Mouse (Mus musculus) midbrain, embryonic 15.5 days (tissue): Measurements from ENCODE around the gene Rdh11. TPM values are rescaled to one million over a fixed set of nuclear protein-coding genes. Genes with fewer than 3 reads are reported as not detected.

ENCODE experiments used
- ATAC-seq: fragments of 200-750 bp; cut with Nextera tagmentation; replicated peaks from 2 replicates; pipeline ENCODE4 v1.8.0; 2017; ENCODE audit warnings: moderate TSS enrichment
- H3K27ac ChIP-seq: fragments of 300-500 bp; sonication (generic); 2 replicates; pipeline ENCODE4 v1.5.1; 2015; ENCODE audit warnings: mild to moderate bottlenecking, inconsistent platforms
- H3K27me3 ChIP-seq: fragments of 300-500 bp; sonication (generic); replicated peaks from 2 replicates; pipeline ENCODE4 v1.6.1; 2015; ENCODE audit warnings: inconsistent platforms
- H3K36me3 ChIP-seq: fragments of 300-500 bp; sonication (generic); replicated peaks from 2 replicates; pipeline ENCODE4 v1.6.1; 2015; ENCODE audit warnings: inconsistent platforms
- H3K4me1 ChIP-seq: fragments of 300-500 bp; sonication (generic); 2 replicates; pipeline ENCODE4 v1.6.1; 2015; ENCODE audit warnings: inconsistent platforms
- H3K4me2 ChIP-seq: fragments of 300-500 bp; sonication (generic); 2 replicates; pipeline ENCODE4 v1.6.1; 2015; ENCODE audit warnings: inconsistent platforms, mild to moderate bottlenecking, moderate library complexity
- H3K4me3 ChIP-seq: fragments of 300-500 bp; sonication (generic); 2 replicates; pipeline ENCODE4 v1.5.1; 2015; ENCODE audit warnings: mild to moderate bottlenecking, inconsistent platforms
- H3K9ac ChIP-seq: fragments of 300-500 bp; sonication (generic); 2 replicates; pipeline ENCODE4 v1.6.1; 2015; ENCODE audit warnings: mild to moderate bottlenecking, inconsistent platforms
- H3K9me3 ChIP-seq: fragments of 300-500 bp; sonication (generic); 2 replicates; pipeline ENCODE4 v1.6.1; 2016; ENCODE audit warnings: inconsistent platforms
- WGBS: fragments of 180-500 bp; shearing (Covaris S2); methylation state at CpG from one replicate; pipeline ENCODE4 v1.1.7; 2015; ENCODE audit warnings: mixed read lengths; 5-methylcytosine and 5-hydroxymethylcytosine counted together
- polyA plus RNA-seq: library from polyadenylated mRNA; unstranded; fragments of >200 nt; fragmentation: Nextera tagmentation; extraction: Ambion mirVana; gene quantifications from 2 replicates; pipeline ENCODE4 v1.2.1, GENCODE M21; 2015

Gene Rdh11
- polyA plus RNA-seq, 1 experiment from 2014 or later, result 31.0 TPM

GRCm38 (mm10) chr12:79173721-79174120, 18.4 kb downstream of the Rdh11 start:
- Histone ChIP-seq H3K9me3 (no peaks in the 10 kb centered on the region), H3K36me3 (peaks cover 19% of the 10 kb centered on the region; the same call in 1 of the 2 replicates), H3K4me1 (peaks cover 20% of the 10 kb centered on the region), H3K4me3 (no peak overlapping the region), H3K4me2 (no peak overlapping the region), H3K27ac (no peak overlapping the region), H3K27me3 (no peaks in the 10 kb centered on the region), H3K9ac (no peak overlapping the region)
- 87% methylated on average over 5 of the region's 5 CpGs for WGBS
- no peak for ATAC-seq

- H3K4me2 ChIP-seq, result peak within 1 kb of the TSS; percentile 52
- peak within 1 kb of the TSS; percentile 89 for H3K4me3 ChIP-seq
- no peaks in the 10 kb centered on the region for H3K9me3 ChIP-seq
- peak within 1 kb of the TSS; percentile 99 for H3K27ac ChIP-seq
- H3K36me3 ChIP-seq, result peaks cover 14% of the 10 kb centered on the region; the same call in 1 of the 2 replicates
- WGBS, result under 1% methylated on average over 67 of the region's 73 CpGs
- no peaks in the 10 kb centered on the region for H3K27me3 ChIP-seq
- H3K4me1 ChIP-seq, result peaks cover 20% of the 10 kb centered on the region
- peak within 1 kb of the TSS; percentile 85 for H3K9ac ChIP-seq
- peak; percentile 99 for ATAC-seq
Measured at GRCm38 (mm10) chr12:79172019-79172941, 19.8 kb downstream of the Rdh11 start, which contains the start of gene Vti1b. Vti1b (minus strand) TSS chr12:79172667.

GRCm38 (mm10) chr12:79171269-79171995, 20.7 kb downstream of the Rdh11 start:
- WGBS, result 29% methylated on average over 12 of the region's 12 CpGs
- Histone ChIP-seq H3K9me3 (no peaks in the 10 kb centered on the region), H3K9ac (peak overlapping the region; percentile 85), H3K36me3 (peaks cover 14% of the 10 kb centered on the region; the same call in 1 of the 2 replicates), H3K27ac (peak overlapping the region; percentile 99), H3K4me1 (peaks cover 20% of the 10 kb centered on the region), H3K4me3 (peak overlapping the region; percentile 89), H3K27me3 (no peaks in the 10 kb centered on the region), H3K4me2 (peak overlapping the region; percentile 52)
- ATAC-seq, result no peak

GRCm38 (mm10) chr12:79170421-79170820, 21.7 kb downstream of the Rdh11 start:
- no peak for ATAC-seq
- Histone ChIP-seq H3K4me2 (no peak overlapping the region), H3K27me3 (no peaks in the 10 kb centered on the region), H3K4me3 (no peak overlapping the region), H3K27ac (no peak overlapping the region), H3K9ac (no peak overlapping the region), H3K36me3 (peaks cover 13% of the 10 kb centered on the region; the same call in 1 of the 2 replicates), H3K4me1 (peaks cover 20% of the 10 kb centered on the region), H3K9me3 (no peaks in the 10 kb centered on the region)
- 79% methylated on average over 3 of the region's 3 CpGs for WGBS

- no peaks in the 10 kb centered on the region for H3K9me3 ChIP-seq
- no peak overlapping the region for H3K4me2 ChIP-seq
- ATAC-seq, result no peak
- H3K4me1 ChIP-seq, result peaks cover 20% of the 10 kb centered on the region
- no peaks in the 10 kb centered on the region for H3K27me3 ChIP-seq
- peaks cover 11% of the 10 kb centered on the region; the same call in 1 of the 2 replicates for H3K36me3 ChIP-seq
- no peak overlapping the region for H3K9ac ChIP-seq
- H3K27ac ChIP-seq, result no peak overlapping the region
- H3K4me3 ChIP-seq, result no peak overlapping the region
Measured at GRCm38 (mm10) chr12:79169173-79169572, 22.9 kb downstream of the Rdh11 start.

GRCm38 (mm10) chr12:79162876-79163275, 29.2 kb downstream of the Rdh11 start:
- Histone ChIP-seq H3K4me2 (no peak overlapping the region), H3K27me3 (no peaks in the 10 kb centered on the region), H3K4me3 (no peak overlapping the region), H3K4me1 (no peaks in the 10 kb centered on the region), H3K27ac (no peak overlapping the region), H3K9me3 (no peaks in the 10 kb centered on the region), H3K36me3 (peaks cover 36% of the 10 kb centered on the region), H3K9ac (no peak overlapping the region)
- WGBS, result 98% methylated on average over 3 of the region's 3 CpGs
- ATAC-seq, result no peak

GRCm38 (mm10) chr12:79149653-79150052, 42.4 kb downstream of the Rdh11 start:
- WGBS, result 95% methylated on average over 6 of the region's 6 CpGs

GRCm38 (mm10) chr12:79141384-79141783, 50.7 kb downstream of the Rdh11 start:
- ATAC-seq, result no peak
- no peak overlapping the region for H3K9ac ChIP-seq

More at GRCm38 (mm10) chr12:79149653-79150052, 42.4 kb downstream of the Rdh11 start:
- H3K9ac ChIP-seq, result no peak overlapping the region
- H3K27me3 ChIP-seq, result no peaks in the 10 kb centered on the region
- H3K4me1 ChIP-seq, result no peaks in the 10 kb centered on the region
- ATAC-seq, result no peak
- H3K4me3 ChIP-seq, result no peak overlapping the region
- no peak overlapping the region for H3K27ac ChIP-seq
- no peaks in the 10 kb centered on the region for H3K9me3 ChIP-seq
- peaks cover 24% of the 10 kb centered on the region; the same call in 1 of the 2 replicates for H3K36me3 ChIP-seq
- H3K4me2 ChIP-seq, result no peak overlapping the region

GRCm38 (mm10) chr12:79140811-79141210, 51.3 kb downstream of the Rdh11 start:
- H3K27ac ChIP-seq, result no peak overlapping the region
- 89% methylated on average over 2 of the region's 2 CpGs for WGBS
- H3K27me3 ChIP-seq, result no peaks in the 10 kb centered on the region

More at GRCm38 (mm10) chr12:79141384-79141783, 50.7 kb downstream of the Rdh11 start:
- H3K4me1 ChIP-seq, result no peaks in the 10 kb centered on the region
- no peaks in the 10 kb centered on the region for H3K9me3 ChIP-seq
- H3K36me3 ChIP-seq, result no peaks in the 10 kb centered on the region
- H3K27ac ChIP-seq, result no peak overlapping the region
- H3K4me2 ChIP-seq, result no peak overlapping the region
- no peaks in the 10 kb centered on the region for H3K27me3 ChIP-seq
- no peak overlapping the region for H3K4me3 ChIP-seq

GRCm38 (mm10) chr12:79139417-79139816, 52.7 kb downstream of the Rdh11 start:
- Histone ChIP-seq H3K4me2 (no peak overlapping the region), H3K9ac (no peak overlapping the region), H3K4me1 (no peaks in the 10 kb centered on the region), H3K4me3 (no peak overlapping the region), H3K27ac (no peak overlapping the region), H3K9me3 (no peaks in the 10 kb centered on the region), H3K36me3 (no peaks in the 10 kb centered on the region), H3K27me3 (no peaks in the 10 kb centered on the region)
- ATAC-seq, result no peak
- WGBS, result 58% methylated on average over 1 of the region's 1 CpGs

More at GRCm38 (mm10) chr12:79140811-79141210, 51.3 kb downstream of the Rdh11 start:
- no peak overlapping the region for H3K4me3 ChIP-seq
- H3K9ac ChIP-seq, result no peak overlapping the region
- no peak overlapping the region for H3K4me2 ChIP-seq
- no peaks in the 10 kb centered on the region for H3K9me3 ChIP-seq
- no peaks in the 10 kb centered on the region for H3K4me1 ChIP-seq
- no peak for ATAC-seq
- H3K36me3 ChIP-seq, result no peaks in the 10 kb centered on the region

GRCm38 (mm10) chr12:79138999-79139398, 53.1 kb downstream of the Rdh11 start:
- Histone ChIP-seq H3K4me2 (no peak overlapping the region), H3K9me3 (no peaks in the 10 kb centered on the region), H3K27me3 (no peaks in the 10 kb centered on the region), H3K9ac (no peak overlapping the region), H3K27ac (no peak overlapping the region), H3K36me3 (no peaks in the 10 kb centered on the region), H3K4me3 (no peak overlapping the region), H3K4me1 (no peaks in the 10 kb centered on the region)
- no peak for ATAC-seq

- 72% methylated on average over 7 of the region's 7 CpGs for WGBS
- Histone ChIP-seq H3K4me3 (no peak overlapping the region), H3K4me1 (peaks cover 6% of the 10 kb centered on the region; the same call in 1 of the 2 replicates), H3K36me3 (no peaks in the 10 kb centered on the region), H3K9ac (no peak overlapping the region), H3K27ac (no peak overlapping the region), H3K27me3 (peaks cover 15% of the 10 kb centered on the region; the same call in 1 of the 2 replicates), H3K9me3 (no peaks in the 10 kb centered on the region), H3K4me2 (no peak overlapping the region)
- ATAC-seq, result no peak
Measured at GRCm38 (mm10) chr12:79136949-79137348, 55.1 kb downstream of the Rdh11 start.
